Mouse (Mus musculus): ENCODE measurements around the gene Kcnab2.

The Kcnab2 gene

DNA sequence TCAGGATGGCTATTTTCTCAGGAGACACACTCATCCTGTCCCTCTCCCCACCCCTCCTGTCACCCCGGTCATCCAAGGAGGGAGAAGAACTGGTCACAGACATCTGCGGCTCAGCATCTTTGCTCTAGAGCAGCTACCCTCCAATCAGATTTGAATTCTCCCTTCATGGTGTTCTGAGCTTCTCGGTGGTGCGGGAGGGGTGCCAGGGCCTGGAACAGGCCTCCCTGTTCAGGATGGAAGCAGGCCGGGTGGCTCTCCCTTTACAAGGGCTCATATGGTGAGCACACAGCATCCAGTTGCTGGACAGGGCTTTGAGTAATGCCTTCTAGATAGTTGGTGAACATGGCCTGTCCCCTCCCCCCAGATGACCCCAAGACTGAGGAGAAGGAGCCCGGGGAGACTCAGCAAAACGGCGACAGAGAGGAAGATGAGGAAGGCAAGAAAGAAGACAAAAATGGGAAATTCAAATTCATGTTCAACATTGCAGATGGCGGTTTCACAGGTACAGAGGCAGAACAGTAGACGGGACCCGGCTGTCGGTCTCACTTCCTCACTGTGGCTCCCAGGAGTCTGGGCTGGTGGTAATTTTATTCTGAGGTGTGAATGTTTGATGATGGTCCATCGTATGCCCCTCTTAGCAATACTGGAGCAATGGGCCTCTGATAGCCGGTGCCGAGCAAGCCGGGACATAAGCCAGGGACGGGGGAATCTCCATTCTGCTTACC lies 95.0 kb downstream of the Kcnab2 start:
- no peak for DNase-seq

DNA sequence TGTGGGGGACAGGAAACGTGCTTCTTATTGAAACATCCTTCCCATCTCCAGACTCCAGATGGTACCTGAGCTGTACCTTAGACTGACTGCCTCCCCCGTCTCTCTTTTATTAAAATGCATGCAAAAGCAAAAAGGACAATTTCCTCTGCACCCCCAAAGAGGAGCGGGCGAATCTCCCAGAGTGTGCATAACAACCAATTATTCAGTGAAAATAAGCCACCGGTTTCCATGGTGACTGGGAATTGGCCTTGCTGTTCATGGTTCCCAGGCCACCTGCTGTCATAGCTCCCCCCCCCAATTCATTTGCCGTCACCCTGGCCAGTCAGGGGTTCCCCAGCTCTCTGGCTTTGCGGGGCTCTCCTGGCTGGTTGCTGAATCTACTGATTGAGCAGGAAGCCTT lies 112.4 kb downstream of the Kcnab2 start:
- DNase-seq = no peak

DNA sequence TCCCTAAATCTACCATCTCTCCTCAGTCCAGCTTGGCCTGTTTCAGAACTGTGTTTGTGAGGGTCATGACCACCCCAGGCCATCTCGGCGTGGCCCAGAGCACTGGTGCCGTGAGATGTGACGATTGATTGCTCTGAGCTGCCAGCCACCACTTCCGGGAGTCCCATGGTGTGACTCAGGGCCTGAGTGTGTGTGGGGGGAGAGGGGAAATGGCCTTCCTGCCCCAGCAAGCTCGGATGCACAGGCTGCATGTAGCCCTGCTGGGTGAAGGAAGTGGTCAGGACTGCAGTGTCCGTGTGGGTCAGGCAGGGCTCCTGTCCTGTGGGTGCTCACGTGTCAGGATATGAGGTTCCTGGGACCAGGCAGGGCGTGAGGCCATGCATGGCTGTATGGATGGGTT lies 115.5 kb downstream of the Kcnab2 start:
- no peak for DNase-seq

DNA sequence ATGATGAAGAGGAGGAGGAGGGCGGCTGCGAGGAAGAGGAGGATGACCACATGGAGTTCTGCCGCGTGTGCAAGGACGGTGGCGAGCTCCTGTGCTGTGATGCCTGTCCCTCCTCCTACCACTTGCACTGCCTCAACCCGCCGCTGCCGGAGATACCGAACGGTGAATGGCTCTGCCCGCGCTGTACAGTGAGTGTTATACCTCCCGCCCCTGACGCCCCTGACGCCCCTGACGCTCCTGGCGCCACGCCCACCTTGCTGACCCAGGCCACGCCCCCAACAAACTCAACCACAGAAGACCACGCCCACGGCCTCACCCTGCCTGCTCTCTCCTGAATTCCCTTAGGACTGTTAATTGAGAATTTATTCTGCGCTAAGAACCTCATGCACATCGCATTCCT lies 116.8 kb downstream of the Kcnab2 start:
- DNase-seq = no peak

DNA sequence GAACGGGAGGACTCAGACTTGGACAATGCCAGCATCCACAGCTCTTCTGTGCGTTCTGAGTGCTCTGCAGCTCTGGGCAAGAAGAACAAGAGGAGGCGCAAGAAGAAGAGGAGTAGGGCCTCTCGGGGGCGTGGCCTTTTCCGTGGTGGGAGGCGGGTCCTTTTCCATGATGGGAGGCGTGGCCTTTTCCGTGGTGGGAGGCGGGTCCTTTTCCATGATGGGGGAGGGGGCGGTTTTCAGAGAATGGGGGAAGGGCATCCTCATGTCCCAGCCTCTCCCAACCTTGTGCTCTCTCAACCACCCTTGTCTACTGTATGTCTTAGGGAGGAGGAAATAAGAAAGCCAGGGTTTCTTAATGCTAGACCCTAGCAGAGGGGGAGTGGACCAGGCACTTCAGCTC lies 118.0 kb downstream of the Kcnab2 start:
- no peak for DNase-seq

DNA sequence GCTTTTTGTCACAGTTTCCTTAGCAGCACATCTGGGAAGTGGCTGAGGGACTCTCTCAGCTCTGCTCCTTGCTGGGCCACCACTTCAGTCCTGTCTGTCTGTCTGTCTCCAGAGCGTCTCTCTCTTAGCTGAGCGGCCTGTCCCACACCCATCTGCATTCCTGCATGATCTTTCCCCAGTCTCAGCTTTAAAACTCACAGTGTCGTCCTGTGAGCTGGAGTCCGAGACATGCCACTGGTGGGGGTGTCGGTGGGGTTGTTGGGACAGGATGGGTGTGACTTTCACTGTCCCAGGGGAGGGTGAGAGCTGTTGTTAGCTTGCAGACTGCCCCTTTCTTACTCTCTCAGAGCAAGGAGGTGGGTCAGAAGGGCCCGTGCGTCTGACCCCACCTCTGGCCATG lies 122.0 kb downstream of the Kcnab2 start:
- no peak for DNase-seq

DNA sequence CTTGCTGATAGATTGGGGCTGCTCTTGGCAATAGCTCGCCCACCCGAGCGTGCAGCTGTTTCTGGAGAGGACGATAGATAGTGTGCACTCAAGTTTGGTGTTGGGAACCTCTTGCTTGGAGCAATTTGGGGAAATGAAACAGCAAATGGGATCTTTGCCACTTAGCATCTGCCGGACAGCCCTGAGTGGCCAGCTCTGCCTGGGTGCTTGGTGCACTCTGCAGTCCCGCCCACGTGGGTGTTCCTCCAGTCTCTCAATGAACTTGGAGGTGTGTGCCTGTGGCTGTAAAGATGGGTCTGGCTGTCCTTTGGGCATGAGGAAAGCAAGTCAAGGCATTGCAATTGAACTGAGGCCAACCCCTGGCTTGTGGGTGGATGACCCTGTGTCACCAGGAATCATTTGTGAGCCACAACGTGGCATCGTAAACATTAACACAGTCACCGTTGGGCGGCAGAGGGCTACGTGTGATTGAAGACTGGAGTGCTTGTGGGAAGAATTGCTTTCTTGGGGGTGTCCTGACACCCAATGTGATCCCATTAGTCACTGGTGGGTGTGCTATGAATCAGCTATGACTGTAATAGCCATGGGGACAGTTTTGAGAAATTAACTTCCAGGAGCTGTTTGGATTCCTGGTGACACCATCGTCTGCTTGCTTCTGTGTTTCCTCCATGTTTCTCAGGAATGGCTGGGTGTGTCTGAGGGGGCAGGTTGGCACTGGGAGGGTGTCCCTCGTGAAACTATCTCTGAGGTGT lies 123.6 kb downstream of the Kcnab2 start:
- DNase-seq = no peak

DNA sequence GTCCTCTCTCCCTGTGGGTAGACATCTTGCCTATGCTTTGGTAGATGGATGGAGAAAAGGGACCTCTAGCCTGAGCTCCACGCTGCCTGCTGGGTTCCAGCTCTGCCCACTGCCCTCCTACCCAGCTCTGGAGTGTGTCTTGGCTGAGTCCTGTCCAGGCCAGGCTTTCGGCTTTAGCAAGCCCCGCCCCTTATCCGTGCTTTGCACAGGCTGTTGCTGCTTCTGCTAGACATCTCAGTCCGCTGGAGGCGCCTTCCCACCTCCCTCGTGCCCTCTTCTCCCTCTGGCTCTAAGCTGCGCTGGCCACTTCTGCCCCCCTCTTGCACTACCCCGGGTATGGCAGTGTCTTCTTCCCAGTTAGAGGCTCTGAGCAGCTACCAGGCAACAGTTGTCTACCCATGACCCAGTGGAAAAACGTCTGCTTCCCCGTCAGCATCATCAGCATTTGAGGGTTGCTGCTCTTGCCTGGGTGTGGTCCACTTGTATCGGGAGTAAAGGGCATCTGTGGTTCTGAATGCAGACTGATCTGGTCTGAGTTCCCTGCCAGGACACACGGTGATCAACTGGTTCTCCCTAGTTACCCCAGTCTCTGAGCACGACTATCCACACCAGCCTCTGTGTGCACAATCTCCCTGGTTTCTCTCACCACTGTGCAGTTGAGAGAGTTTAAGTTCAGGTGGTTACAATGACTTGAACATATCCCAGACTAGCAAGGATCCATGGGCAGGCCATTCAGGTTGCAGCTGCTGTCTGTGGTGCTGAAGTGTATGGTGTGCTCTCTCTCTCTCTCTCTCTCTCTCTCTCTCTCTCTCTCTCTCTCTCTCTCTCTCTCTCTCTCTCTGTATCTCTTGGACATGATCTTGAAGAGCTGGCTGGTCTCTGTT lies 126.0 kb downstream of the Kcnab2 start:
- DNase-seq = no peak

DNA sequence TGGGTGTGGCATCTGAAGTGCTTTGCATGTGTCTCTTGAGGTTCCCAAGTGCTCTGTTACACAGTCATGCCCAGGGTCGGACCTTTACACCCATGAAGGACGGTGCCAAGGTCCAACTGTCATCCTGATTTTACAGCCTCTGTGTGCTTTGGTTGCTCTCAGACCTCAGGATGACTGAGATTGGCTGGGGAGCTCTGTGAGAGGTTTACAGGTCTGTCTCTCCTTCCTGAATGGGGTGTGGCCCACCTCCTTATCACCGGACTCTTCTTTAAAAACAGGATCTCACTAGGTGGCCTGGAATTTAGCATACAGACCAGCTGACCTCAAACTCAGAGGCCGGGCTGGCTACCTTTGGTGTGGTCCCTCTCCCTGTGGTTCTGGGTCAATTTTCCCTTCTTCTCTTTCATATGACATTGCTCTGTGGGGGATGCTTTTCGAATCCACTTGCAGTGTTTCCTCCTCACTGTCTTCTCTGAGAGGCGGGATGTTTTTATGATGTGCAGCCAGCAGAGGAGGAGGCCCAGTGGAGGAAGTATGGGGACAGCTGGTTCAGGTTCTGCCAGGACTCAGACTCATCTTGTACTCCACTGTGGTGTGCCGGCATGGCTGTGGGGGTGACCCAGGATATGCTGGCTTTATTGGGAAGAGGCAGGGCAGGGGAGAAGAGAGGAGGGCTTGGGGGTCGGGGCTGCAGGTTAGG lies 126.8 kb downstream of the Kcnab2 start:
- DNase-seq = no peak

DNA sequence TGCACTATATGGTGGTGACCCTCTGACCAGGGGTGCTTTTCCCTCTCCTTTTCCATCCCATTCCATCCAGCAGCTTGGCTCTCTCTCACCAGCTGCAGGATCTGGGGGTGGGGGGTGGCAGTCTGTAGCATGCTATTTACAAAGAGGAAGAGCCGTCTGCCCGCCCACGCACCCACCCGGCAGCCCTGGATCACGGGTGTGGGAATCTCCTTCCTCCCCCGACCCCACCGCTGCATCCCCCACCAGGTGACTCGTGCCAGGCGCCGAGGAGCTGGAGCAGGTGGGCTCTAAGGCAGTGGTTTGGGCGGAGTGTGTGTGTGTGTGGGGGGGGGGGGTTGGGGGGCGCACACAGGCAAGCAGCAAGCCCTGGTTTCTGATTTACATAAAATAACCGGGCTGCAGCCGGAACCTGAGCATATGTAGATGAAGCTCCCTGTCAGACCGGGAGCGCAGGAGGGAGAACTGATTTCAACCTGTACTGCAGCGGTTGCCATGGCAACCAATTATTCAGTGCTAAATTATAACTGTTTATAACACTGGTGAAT lies 127.8 kb downstream of the Kcnab2 start:
- no peak for DNase-seq

DNA sequence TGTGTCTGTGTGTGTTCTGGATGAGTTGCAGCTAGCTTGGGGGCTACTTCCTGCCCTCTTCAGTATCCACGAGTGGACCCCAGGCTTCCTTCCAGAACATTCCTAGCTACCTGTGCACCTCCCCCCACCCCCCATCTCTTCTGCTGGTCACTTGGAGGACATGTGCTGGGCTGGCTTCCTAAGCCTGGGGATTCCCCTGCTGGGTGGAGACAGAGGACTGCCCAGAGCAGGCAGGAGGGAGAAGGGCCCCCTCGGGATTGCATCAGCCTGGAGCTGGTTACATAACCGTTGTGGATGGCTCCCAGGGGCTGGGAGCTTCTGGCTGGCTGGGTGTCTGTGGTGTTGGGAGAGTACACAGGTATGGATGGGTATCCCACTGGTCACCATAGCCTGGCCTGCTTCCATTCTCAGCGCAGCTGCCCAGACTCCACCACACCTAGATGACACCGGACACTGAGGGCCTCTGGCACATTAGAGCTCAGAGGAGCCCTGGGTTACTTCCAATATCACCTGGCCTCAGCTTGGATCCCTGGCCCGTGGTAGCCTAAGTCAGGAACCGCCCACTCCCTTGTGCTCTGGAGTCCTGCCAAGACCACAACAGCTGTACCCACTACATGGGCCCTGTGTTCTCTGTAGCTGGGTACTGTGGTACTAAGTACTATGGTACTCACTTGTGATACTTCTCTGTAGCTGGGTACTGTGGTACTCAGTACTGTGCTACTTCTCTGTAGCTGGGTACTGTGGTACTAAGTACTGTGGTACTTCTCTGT lies 132.4 kb downstream of the Kcnab2 start:
- DNase-seq = peak; percentile 20 to 21

DNA sequence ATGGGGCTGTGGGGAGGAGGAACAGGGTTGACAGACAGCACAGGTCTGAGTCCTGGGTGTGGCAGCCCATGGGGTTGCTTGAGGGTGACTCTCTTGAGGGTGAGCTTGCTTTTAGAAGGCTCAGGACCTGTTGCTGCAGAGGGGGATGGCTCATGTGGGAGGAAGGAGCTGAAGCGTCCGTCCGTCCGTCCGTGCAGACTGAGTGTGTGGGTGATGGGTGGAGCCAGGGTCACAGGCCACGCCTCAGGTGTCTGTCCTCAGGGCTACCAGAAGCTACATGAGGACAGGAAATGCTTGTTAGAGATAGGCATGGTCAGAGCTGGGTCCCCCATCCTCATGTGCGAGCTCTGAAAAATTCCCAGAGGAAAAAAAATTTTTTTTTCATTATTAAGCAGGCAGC lies 133.0 kb downstream of the Kcnab2 start:
- DNase-seq = no peak

DNA sequence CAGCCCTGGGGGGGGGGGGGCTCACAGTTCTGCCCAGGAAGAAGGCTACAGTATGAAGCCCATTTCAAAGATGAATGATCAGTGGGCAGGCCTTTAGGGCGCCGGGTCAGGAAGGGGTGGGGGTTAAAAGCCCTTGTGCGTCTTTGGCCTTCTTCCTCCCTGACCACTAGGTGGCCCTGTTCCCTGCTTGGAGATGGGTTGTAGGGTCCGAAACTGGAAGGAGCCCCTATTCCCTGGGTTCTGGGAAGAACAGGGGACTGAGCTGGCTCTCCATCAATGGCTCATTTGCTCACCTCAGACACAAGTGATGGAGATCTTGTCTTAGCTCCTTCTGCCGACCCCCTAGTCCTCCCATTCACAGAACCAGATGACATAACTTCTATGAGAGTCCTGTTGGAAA lies 134.4 kb downstream of the Kcnab2 start:
- peak; percentile 36 to 46 for DNase-seq

Data from cerebellum, adult 18-20 months (tissue).